In genomic region chr5:53761346-53761745, GRCm38 (mm10) we compare ENCODE assay signal across 13 mouse cellular contexts. TPM values are rescaled to one million over a fixed set of nuclear protein-coding genes. Genes with fewer than 3 reads are reported as not detected.
"Had no signal": no experiment of that assay in that cellular context is flagged by ENCODE, and none has a peak within 500 bp of the region (broad histone marks: within the 10 kb centered on the region; RNA-seq: fewer than 3 reads in every experiment).

No protein-coding gene starts in this region.

- H3K27ac ChIP-seq: left cerebral cortex, adult 2 months; limb, embryonic 10.5 days; liver, embryonic 15.5 days; midbrain, embryonic 13.5 days had no signal

- H3K36me3 ChIP-seq: limb, embryonic 10.5 days; liver, embryonic 15.5 days; midbrain, embryonic 13.5 days had no signal

- H3K27me3 ChIP-seq: liver, embryonic 15.5 days; midbrain, embryonic 13.5 days had no signal

- H3K9me3 ChIP-seq: limb, embryonic 10.5 days; liver, embryonic 15.5 days; midbrain, embryonic 13.5 days had no signal

- DNase-seq: lung, adult 2 months; lung, postnatal 36 days; right cerebral cortex, postnatal 14 days; thymus, adult 18-20 months; thymus, postnatal 14 days had no signal

- H3K9ac ChIP-seq: liver, embryonic 15.5 days; midbrain, embryonic 13.5 days had no signal

- ATAC-seq: lung, postnatal 0 days; midbrain, embryonic 13.5 days had no signal

- H3K4me3 ChIP-seq: left cerebral cortex, adult 2 months; limb, embryonic 10.5 days; liver, embryonic 15.5 days; midbrain, embryonic 13.5 days had no signal

- H3K4me2 ChIP-seq: liver, embryonic 11.5 days; liver, embryonic 15.5 days; midbrain, embryonic 13.5 days had no signal

- H3K4me1 ChIP-seq: limb, embryonic 10.5 days; liver, embryonic 15.5 days; midbrain, embryonic 13.5 days had no signal

RNA-seq across cellular contexts. Expression of gene Cckar, which starts 53.8 kb away (rescaled TPM):
- total RNA-seq: layer of hippocampus, postnatal 25 days; megakaryocyte progenitor cell, adult 5-6 weeks had no signal
